Mouse (Mus musculus) retina, postnatal 1 day (tissue): ENCODE results near the gene Atg3.

ENCODE experiments used
- DNase-seq: peaks from one replicate; pipeline ENCODE4 v3.0.0-alpha.2; 2012

The Atg3 gene

DNA sequence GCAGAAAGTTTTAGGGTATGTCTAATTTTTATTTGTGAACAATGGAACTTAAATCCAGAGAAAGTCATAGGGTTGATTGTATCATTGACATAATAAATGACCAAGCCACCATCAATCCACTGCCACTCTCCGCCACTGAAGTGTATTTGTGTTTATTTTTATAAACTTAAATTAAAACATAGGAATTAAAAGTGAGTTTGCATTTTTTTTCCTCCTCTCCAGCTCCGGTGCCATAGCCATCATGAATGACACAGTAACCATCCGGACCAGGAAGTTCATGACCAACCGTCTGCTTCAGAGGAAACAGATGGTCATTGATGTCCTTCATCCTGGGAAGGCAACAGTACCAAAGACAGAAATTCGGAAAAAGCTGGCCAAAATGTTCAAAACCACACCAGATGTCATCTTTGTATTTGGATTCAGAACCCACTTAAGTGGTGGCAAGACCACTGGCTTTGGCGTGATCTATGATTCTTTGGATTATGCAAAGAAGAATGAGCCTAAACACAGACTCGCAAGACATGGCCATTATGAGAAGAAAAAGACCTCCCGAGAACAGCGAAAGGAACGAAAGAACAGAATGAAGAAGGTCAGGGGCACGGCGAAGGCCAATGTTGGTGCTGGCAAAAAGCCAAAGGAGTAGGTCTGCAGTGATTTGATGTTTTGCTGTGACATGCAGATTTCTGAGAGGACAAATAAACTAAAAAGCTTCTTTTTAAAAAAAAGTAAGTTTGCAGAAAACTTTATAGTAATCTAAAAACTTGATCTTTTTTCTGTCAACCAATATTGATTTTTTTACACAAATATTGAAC is 46.5 kb downstream of the Atg3 start:
- DNase-seq = no peak

DNA sequence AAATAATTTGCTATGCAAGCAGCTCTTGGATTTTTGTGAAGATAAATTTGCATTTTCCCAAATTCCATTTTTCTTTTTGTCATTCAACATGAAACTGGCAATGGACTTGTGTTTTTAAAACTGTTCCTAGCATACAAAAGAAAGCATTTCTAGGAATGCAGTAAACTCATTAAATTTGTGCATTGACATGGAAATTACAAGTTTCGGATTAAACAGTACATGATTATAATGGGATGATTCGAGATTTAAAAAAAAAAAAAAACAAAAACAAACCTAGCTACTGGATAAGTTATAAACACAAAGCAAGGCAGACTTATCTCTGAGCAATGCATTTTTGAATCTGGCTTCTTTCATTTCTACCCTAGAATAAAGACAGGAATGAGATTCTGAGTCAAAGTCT is 63.4 kb downstream of the Atg3 start:
- DNase-seq = peak; percentile 67

DNA sequence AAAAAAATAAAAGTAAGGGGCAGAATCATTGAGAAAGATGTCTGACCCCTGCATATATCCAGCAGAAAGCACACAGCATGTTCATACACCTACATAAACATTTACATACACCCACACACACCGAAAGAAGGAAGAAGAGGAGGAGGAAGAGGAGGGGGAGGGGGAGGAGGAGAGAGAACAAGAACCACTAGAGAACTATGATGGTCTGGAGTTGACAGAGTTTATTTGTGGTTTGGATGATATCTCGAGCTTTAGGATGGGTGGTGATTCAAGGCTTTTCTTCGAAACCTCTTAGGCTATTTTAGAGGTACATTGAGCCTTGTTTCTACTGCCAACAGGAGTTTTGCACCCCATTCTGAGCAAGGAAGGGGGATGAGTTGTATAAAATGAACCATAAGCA is 64.2 kb downstream of the Atg3 start:
- no peak for DNase-seq

DNA sequence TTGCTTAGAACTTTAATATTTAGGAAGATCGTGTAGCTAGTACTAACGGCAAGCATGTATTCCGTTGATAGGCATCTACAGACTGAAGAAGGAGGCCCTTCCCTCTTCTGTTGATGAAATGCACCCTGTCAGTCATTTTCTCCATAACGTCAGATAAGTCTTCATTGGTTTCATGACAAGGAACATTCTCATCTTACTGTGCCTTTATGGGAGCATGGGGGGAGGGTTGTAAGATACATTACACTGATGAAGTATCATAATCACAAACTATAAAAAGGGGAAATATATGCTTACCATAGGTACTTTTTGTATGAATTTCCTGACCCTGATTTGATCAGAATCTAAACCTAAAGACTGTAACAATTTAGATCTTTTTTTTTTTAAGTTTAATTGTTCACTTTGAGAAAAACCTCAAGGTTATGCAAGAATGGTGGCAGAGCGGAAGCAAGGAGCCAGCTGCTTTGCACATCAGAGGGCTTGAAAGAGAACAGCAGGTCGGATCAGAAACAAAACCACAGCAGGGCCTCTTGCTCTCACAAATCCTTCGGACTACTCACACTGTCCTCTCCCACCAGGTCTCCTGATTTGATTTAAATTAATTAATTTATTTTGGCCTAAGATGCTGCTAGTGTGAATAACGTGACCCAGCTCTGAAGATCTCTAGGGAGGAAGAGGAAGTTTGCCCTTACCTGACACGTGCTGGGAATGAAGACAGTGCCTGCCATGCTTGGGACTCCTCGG is 65.2 kb downstream of the Atg3 start, which contains the start of gene Btla:
Gene Btla (plus strand): TSS at position 668 of the 741 bp plus-strand sequence.
- peak; percentile 14 for DNase-seq

DNA sequence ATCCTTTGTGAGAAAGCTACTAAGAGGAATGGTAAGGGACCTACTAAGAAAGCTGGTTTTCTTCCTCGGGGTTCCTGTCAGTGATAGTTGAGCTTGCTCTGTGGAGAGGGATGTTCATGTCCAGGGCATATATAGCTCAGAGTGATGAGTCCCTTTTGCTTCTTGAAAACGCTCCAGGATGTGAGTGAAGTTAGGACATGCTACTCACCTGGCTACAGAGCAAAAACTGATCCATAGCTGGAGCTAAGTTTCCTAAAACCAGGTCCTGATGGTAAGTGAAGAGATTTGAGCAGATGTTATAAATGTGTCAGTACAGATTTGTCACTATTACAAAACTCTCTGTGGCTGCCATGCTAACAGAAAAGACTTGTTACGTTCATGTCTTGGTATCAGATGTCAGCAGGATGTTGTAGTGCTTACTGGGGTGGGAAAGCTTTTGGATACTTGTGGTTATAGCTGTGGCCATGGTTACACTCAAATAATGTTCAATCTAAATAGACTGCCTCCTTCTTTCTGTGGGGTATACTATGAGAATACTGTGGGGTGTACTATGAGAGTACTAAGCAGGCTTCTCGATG is 65.9 kb downstream of the Atg3 start:
- DNase-seq = no peak

DNA sequence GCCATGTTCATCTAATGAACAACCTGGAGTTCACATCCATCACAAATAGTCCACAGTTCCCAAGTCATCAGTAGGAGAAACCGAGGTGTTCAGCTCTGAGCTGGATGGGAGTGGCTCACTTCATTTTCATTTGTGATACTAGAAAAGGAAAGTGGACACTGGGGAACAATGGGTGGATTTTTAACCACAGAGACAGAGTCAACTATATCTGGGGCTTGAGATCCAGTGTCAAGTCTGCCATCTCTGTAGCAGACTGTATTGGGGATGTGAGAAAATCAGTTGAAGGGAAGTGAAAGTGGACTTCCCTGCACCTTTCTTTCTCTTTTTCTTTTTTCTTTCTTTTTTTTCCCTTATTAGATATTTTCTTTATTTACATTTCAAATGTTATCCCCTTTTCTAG is 68.4 kb downstream of the Atg3 start:
- DNase-seq = no peak

DNA sequence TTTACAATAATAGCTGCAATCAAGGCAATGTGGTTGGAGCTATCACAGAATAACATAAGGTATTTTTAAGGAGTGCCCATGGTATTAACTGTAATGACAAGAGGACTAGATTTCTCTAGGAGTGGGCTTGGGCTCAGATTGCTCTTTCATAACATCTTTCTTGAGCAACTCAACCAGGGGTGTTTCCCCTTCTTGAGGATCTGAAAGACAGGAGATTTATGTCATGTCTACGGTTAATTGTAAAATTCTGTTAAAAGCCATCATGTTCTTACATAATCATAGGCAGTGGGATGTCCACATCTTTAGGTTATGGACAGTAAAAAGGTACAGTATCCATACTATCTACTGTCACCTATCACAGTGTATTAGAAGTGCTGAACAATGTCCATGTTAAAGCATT is 72.7 kb downstream of the Atg3 start:
- DNase-seq = no peak

DNA sequence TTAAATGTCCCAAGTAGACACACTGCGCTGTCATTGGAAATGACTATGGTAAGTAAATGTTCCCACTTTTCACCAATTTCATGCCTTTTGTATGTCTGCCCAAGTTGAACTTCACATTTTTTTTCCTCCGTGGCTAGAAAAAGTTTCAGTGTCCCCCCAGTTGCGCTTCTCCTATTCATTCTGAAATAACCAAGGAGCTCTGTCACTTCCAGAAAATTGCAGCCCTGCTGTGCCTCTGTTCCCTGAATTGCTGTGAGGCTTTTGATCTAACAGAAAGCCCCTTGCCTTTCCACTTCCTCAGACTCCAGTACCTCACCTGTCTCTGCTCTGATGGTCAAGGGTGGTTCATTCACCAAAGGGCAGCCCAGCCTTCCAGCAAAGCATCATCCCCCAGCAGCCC is 74.4 kb downstream of the Atg3 start:
- DNase-seq = no peak
